Mouse (Mus musculus) ovary, adult 2 months (tissue): ENCODE results near the gene Ezh1. TPM values are rescaled to one million over a fixed set of nuclear protein-coding genes. Genes with fewer than 3 reads are reported as not detected.

Experiments used
- polyA plus RNA-seq: library from polyadenylated mRNA; depleted of rRNA; stranded (reverse); fragments of >200 nt; gene quantifications from 2 replicates; pipeline ENCODE4 v1.2.3, GENCODE M21; 2012; rRNA removed

Gene Ezh1
- 33.7 and 37.5 TPM in 2 replicates for polyA plus RNA-seq

GRCm38 (mm10) chr11:101226065-101226701, at the start of gene Ezh1:
Ezh1 (minus strand) TSS chr11:101226463.

GRCm38 (mm10) chr11:101259948-101260825, 33.9 kb upstream of the Ezh1 start, which contains the start of gene Wnk4:
Wnk4 (plus strand) TSS chr11:101260567.

DNA sequence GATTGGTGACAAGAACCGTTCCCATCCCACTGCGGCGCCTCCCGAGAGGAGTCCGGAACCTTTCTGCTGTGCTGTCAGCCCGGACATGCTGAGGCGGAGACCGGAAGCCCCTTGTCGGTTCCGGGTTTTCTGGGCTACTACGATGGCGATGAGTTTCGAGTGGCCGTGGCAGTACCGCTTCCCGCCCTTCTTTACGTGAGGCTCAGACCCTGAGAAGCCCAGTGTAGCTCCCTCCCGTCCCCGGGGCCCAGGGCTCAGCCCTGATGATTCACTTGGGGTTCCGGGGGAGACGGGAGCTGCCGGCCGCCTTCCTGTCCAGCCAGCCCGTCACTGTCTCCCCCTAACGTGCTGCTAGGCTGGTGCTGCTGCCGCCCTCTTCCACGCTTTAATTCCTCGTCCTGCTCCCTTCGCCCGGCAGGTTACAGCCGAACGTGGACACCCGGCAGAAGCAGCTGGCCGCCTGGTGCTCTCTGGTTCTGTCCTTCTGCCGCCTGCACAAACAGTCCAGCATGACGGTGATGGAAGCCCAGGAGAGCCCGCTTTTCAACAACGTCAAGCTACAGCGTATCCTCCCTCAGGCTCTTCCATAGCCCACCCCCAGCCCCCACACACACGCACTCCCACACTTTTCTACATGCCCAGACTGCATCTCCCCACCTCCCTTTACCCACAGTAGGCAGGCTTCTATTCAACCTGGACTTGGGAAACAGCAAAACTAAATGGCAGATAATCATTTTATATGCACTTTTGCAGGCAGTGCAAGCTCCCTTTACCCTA, 27.5 kb upstream of the Ezh1 start, which contains the start of gene Vps25:
Gene Vps25 (plus strand): TSS at position 95 of the 777 bp plus-strand sequence.

DNA sequence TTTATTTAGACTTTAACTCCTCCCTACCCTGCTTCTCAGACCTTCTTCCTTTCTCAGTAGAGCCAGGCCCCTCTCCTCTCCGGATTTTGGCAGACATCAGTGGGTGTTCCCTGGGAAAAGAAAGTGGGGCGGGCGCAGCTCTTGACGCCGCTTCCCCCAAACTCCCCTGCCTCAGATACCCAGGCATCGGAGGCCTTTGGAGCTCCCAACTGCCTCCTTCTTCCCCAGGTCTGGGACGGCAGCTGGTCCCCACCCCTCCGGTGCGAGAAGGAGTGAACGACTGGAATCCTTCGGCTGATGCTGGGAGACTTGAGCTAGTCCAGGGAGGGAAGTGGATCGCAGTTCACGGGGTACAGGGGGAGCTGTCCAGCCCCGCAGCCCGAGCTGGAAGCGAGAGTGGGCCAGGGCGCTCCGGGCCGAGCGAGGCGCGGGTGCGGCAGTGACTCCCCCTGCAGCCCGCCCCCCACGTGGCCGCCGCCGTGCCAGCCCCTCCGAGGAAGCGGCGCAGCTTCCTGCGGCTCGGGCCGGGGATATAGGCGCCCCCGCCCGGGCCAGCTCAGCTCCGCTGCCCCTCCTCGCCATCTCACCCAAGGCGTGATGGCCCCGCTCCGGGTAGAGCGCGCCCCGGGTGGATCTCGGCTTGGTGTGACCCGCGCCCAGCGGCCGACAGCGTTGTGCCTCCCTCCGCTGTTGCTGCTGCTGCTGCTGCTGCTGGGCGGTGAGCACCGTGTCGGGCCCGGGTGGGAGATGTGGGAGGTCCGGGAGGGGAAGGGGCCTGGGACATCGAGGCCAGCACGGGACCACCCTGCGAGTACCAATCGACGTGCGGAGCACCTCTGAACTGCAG, 19.8 kb upstream of the Ezh1 start, which contains the start of gene Ramp2:
Gene Ramp2 (plus strand): TSS at position 174 of the 847 bp plus-strand sequence.

DNA sequence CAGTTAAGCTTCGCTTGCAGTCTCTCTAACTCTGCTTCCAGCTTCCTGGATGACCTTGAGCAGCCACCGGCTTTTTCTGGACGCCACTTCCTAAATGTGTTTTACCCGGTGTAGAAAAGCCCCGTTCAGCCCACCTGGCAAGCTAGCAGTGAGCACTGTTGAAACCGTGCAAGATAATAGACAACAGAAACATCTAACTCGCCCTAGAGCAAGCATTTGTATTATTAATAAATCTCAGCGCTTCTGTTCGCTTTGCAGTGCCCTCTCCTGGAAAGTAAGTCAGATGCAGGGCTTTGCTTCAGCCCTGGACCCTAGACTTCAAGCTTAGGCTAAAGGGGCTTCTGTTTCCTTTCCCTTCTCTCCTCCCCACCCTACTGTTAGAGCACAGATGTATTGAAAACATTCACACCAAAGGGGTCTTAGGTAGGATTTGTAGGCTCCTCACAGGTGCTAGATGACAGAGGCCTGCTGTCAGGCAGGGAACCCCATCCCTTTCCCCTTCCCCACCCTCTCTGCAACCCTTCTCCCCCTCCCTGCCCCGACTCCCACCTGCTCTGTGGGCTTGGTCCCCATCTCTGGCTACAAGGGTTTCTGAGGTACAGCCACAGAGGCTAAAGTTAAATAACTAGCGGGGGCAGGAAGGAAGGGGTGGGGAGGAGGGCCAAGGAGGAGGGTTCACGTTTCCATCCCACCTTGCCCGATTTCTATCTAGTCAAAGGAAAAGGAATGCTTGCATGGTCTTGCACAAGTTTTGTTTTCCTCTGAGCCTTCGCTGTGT, 51.2 kb downstream of the Ezh1 start, which contains the start of gene Ccr10:
Gene Ccr10 (minus strand): TSS at position 593 of the 778 bp plus-strand sequence.

GRCm38 (mm10) chr11:101170811-101171610, 55.3 kb downstream of the Ezh1 start, which contains the start of gene Plekhh3:
Plekhh3 (minus strand) TSS chr11:101171351.

GRCm38 (mm10) chr11:101170354-101170810, 55.9 kb downstream of the Ezh1 start, which contains the start of gene Cntnap1:
Cntnap1 (plus strand) TSS chr11:101170523.

DNA sequence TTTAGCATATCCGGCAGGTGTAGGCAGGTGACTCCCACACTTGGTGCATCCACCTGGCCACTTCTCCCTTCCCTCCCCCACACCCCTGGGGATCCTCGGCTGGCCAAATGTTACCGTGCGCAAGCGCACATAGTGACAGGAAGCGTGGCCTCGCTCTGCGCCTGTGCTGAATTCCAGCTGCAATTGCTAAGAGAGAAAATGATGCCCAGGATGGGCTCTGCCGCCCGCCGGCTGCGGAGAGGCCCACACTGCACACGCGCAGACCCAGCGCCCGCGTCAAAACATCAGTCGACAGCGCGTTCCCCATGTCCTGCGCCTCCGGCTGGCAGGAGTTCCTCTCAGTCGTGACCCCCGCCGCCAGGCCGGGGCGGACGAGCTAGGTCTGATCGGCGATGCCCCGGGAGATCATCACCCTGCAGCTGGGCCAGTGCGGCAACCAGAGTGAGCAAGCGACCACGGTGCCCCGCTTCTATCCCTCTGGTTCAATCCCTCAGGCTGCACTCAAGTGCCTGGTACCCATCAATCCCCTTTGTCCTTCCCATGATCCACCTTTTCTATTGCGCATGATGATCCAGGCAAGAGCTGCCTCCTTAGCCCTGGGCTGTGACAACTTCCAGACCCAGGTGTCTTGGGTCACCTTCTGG, 70.4 kb downstream of the Ezh1 start, which contains the start of gene Tubg2:
Gene Tubg2 (plus strand): TSS at position 180 of the 644 bp plus-strand sequence.

Other genes starting within 250 kb of the Ezh1 start
- 61.8 and 84.5 TPM in 2 replicates for gene Atp6v0a1, start 217.0 kb downstream of the Ezh1 start, polyA plus RNA-seq
- 124 and 125 TPM in 2 replicates for gene Naglu, start 156.5 kb downstream of the Ezh1 start, polyA plus RNA-seq
- gene Hsd17b1, start 148.1 kb downstream of the Ezh1 start, polyA plus RNA-seq: 267 and 378 TPM in 2 replicates
- gene Coasy, start 143.9 kb downstream of the Ezh1 start, polyA plus RNA-seq: 122 and 140 TPM in 2 replicates
- gene Mlx, start 139.2 kb downstream of the Ezh1 start, polyA plus RNA-seq: 23.9 and 36.2 TPM in 2 replicates
- 1.7 and 2.1 TPM in 2 replicates for gene Psmc3ip, start 131.0 kb downstream of the Ezh1 start, polyA plus RNA-seq
- 59.4 and 75.1 TPM in 2 replicates for gene Retreg3, start 106.6 kb downstream of the Ezh1 start, polyA plus RNA-seq
- gene Tubg1, start 106.5 kb downstream of the Ezh1 start, polyA plus RNA-seq: 11.5 and 16.8 TPM in 2 replicates
- 8.2 and 11.3 TPM in 2 replicates for gene Tubg2, start 70.6 kb downstream of the Ezh1 start, polyA plus RNA-seq
- gene Cntnap1, start 55.9 kb downstream of the Ezh1 start, polyA plus RNA-seq: 12.6 and 13.4 TPM in 2 replicates
- 89.1 and 109 TPM in 2 replicates for gene Plekhh3, start 55.1 kb downstream of the Ezh1 start, polyA plus RNA-seq
- gene Ccr10, start 51.0 kb downstream of the Ezh1 start, polyA plus RNA-seq: 0.78 and 0.87 TPM in 2 replicates
- 128 and 138 TPM in 2 replicates for gene Ramp2, start 19.6 kb upstream of the Ezh1 start, polyA plus RNA-seq
- 49.4 and 63.9 TPM in 2 replicates for gene Vps25, start 27.2 kb upstream of the Ezh1 start, polyA plus RNA-seq
- gene Wnk4, start 34.1 kb upstream of the Ezh1 start, polyA plus RNA-seq: 11.7 and 13.1 TPM in 2 replicates
- 0.13 and 0.33 TPM in 2 replicates for gene Cntd1, start 52.5 kb upstream of the Ezh1 start, polyA plus RNA-seq
- 236 and 502 TPM in 2 replicates for gene Coa3, start 52.7 kb upstream of the Ezh1 start, polyA plus RNA-seq
- gene Becn1, start 75.8 kb upstream of the Ezh1 start, polyA plus RNA-seq: 129 and 200 TPM in 2 replicates
- gene Psme3, start 89.8 kb upstream of the Ezh1 start, polyA plus RNA-seq: 45.8 and 60.3 TPM in 2 replicates
- gene Aoc2, start 98.6 kb upstream of the Ezh1 start, polyA plus RNA-seq: 9.2 and 10.4 TPM in 2 replicates
- 104 and 107 TPM in 2 replicates for gene Aoc3, start 104.1 kb upstream of the Ezh1 start, polyA plus RNA-seq
- 0.10 and 0.18 TPM in 2 replicates for gene G6pc, start 141.1 kb upstream of the Ezh1 start, polyA plus RNA-seq
- 29.9 and 36.8 TPM in 2 replicates for gene Aarsd1, start 191.2 kb upstream of the Ezh1 start, polyA plus RNA-seq
- gene Gm27029, start 198.3 kb upstream of the Ezh1 start, polyA plus RNA-seq: 0.37 and 0.47 TPM in 2 replicates
- 29.4 TPM in 2 replicates for gene Rundc1, start 198.6 kb upstream of the Ezh1 start, polyA plus RNA-seq
- gene Ptges3l, start 198.9 kb upstream of the Ezh1 start, polyA plus RNA-seq: 3.0 and 3.7 TPM in 2 replicates
- gene Rpl27, start 215.8 kb upstream of the Ezh1 start, polyA plus RNA-seq: 502 and 570 TPM in 2 replicates
- 34.0 and 41.4 TPM in 2 replicates for gene Ifi35, start 221.9 kb upstream of the Ezh1 start, polyA plus RNA-seq
- 51.3 and 74.9 TPM in 2 replicates for gene Rnd2, start 238.5 kb upstream of the Ezh1 start, polyA plus RNA-seq
- gene Vat1, start 239.8 kb upstream of the Ezh1 start, polyA plus RNA-seq: 177 and 199 TPM in 2 replicates